Comparison of ENCODE assay signal across 21 mouse cellular contexts in the genomic region with DNA sequence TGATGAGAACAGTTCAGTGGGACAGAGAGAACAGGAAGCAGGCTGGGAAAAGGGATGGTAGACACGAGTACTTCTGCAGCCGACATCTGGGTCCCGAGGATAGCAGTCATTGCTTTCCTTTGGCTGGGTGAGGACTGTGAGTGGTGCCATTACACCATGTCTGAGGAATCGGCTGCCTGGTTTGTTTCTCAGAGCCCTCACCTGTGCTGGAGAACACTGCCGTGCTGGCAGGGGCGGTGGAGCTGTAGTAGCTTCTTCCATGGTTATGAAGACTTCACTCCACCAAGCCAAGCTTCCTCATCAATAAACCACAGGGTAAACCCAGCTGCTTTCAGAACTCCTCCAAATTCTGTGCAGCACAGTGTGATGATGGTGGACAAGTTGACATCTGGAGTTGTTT.
"Had no signal": no experiment of that assay in that cellular context is flagged by ENCODE, and none has a peak within 500 bp of the region (broad histone marks: within the 10 kb centered on the region; RNA-seq: fewer than 3 reads in every experiment).

No protein-coding gene starts in this region.

- H3K4me2 ChIP-seq: limb, embryonic 12.5 days; limb, embryonic 15.5 days; liver, embryonic 11.5 days; lung, embryonic 15.5 days; midbrain, embryonic 12.5 days; stomach, embryonic 15.5 days had no signal

- H3K27me3 ChIP-seq: limb, embryonic 12.5 days; limb, embryonic 15.5 days; lung, embryonic 15.5 days; midbrain, embryonic 12.5 days; stomach, embryonic 15.5 days had no signal

- ATAC-seq: intestine, embryonic 16.5 days; liver, postnatal 0 days had no signal

- H3K4me3 ChIP-seq: limb, embryonic 12.5 days; limb, embryonic 15.5 days; lung, embryonic 15.5 days; midbrain, embryonic 12.5 days; myocyte; stomach, embryonic 15.5 days had no signal

- H3K9me3 ChIP-seq: limb, embryonic 12.5 days; limb, embryonic 15.5 days; lung, embryonic 15.5 days; midbrain, embryonic 12.5 days; stomach, embryonic 15.5 days had no signal

- H3K27ac ChIP-seq: kidney, postnatal 0 days; limb, embryonic 12.5 days; limb, embryonic 15.5 days; liver, embryonic 14.5 days; lung, embryonic 15.5 days; midbrain, embryonic 12.5 days; stomach, embryonic 15.5 days had no signal

- H3K36me3 ChIP-seq: limb, embryonic 12.5 days; limb, embryonic 15.5 days; lung, embryonic 15.5 days; midbrain, embryonic 12.5 days; stomach, embryonic 15.5 days had no signal

- DNase-seq: kidney, adult 2 months; kidney, postnatal 25 days; left cerebral cortex, postnatal 4 days; liver, postnatal 0 days; lung, postnatal 14 days; lung, postnatal 4 days; right cerebral cortex, adult 18-20 months; right cerebral cortex, postnatal 14 days; right cerebral cortex, postnatal 4 days; spleen, adult 18-20 months; thymus, postnatal 25 days had no signal

- H3K9ac ChIP-seq: limb, embryonic 12.5 days; limb, embryonic 15.5 days; liver, embryonic 14.5 days; liver, postnatal 0 days; lung, embryonic 15.5 days; midbrain, embryonic 12.5 days; stomach, embryonic 15.5 days had no signal

- H3K4me1 ChIP-seq: limb, embryonic 12.5 days; limb, embryonic 15.5 days; lung, embryonic 15.5 days; midbrain, embryonic 12.5 days; stomach, embryonic 15.5 days had no signal
